Mouse (Mus musculus): Measurements from ENCODE around the gene Ano10. TPM values are rescaled to one million over a fixed set of nuclear protein-coding genes. Genes with fewer than 3 reads are reported as not detected.
"Not testable (repeated sequence)": the region's sequence is repeated elsewhere in the genome, so short reads cannot be mapped to it uniquely, and the experiment has no call there.

The Ano10 gene
- polyA plus RNA-seq, 1 experiment from 2014 or later = 35.3 TPM

DNA sequence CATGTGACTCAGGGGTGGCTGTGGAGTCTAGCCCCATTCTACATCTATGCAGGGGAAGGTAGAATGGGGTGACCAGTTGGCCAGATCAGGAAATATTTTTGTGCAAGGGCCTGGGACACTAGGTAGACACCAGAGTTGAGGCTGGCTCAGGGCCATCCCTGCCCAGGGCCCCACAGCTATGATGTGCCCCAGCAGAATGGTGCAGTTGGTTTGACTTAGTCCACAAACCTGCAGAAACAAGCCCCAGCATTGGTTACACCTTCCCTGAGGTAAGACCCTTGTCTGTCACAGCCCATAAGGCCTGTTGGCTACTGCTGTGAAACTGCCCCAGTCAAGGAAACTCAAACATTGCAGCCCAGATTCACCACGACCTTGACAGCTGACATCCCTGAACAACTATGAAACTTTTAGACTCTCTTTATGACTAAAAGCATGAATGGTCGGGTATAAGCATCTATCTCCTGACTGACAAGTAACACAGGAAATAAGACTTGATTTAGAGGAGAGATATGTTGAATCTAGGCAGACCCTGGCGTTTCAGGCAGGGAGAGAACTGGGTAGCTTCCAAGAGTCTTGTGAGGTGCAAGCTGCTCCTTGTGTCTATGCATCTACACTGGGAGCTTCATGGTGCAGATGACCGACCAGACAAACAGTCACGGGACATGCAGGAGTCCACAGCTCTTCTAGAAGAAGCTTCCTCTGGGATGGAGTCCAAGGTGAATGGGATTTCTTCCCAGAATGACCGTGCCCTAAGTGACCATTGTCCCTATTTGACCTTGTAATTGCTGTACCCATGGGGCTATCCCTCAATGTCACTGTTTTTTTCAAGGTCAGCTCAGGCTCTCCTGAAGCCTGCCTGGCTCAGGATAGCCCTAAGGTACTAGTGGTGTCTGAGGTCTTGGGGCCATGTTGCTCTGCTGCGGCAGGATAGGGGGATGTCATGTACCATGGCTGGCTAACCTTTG lies 116.7 kb downstream of the Ano10 start:
- Histone ChIP-seq H3K9me3 (replicated peaks; ENCODE audit: control insufficient read depth, low read length, poor library complexity, severe bottlenecking) (no peaks in the 10 kb centered on the region), H3K4me3 (ENCODE audit: low read depth, low read length) (no peak overlapping the region), H3K4me1 (ENCODE audit: control insufficient read depth, insufficient read depth, low read length) (no peaks in the 10 kb centered on the region), H3K27ac (ENCODE audit: low read length) (no peak overlapping the region), H3K36me3 (ENCODE audit: control insufficient read depth, insufficient read depth, low read length) (peaks cover 7% of the 10 kb centered on the region), H3K4me2 (ENCODE audit: low read length) (no peak overlapping the region), H3K9ac (ENCODE audit: low read depth, low read length) (no peak overlapping the region), H3K27me3 (ENCODE audit: control insufficient read depth, insufficient read depth, low read depth, low read length) (no peaks in the 10 kb centered on the region)
- WGBS = 89% methylated on average over 7 of the region's 7 CpGs
- ATAC-seq = no peak

DNA sequence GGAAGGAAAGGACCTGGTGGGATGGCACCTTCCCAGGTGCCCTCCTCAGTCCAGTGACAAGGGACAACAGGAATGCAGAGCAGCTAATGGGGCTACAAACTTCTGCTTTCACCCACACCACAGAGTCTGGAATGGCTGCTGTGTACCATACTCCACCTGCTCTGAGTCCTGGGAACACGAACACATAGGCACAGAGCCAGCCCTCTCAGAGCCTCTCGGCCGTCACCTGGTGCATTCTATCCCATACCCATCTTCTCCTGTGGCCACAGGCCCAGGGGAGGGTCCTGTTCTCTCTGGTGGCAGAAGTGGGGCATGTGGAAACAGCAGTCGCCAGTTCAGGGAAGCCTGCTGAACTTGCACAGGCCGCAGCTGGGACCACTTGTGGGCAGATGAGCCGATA lies 119.5 kb downstream of the Ano10 start:
- Histone ChIP-seq H3K4me2 (ENCODE audit: low read length) (no peak overlapping the region), H3K9ac (ENCODE audit: low read depth, low read length) (no peak overlapping the region), H3K9me3 (replicated peaks; ENCODE audit: control insufficient read depth, low read length, poor library complexity, severe bottlenecking) (no peaks in the 10 kb centered on the region), H3K4me1 (ENCODE audit: control insufficient read depth, insufficient read depth, low read length) (no peaks in the 10 kb centered on the region), H3K4me3 (ENCODE audit: low read depth, low read length) (no peak overlapping the region), H3K27ac (ENCODE audit: low read length) (no peak overlapping the region), H3K36me3 (ENCODE audit: control insufficient read depth, insufficient read depth, low read length) (peaks cover 13% of the 10 kb centered on the region), H3K27me3 (ENCODE audit: control insufficient read depth, insufficient read depth, low read depth, low read length) (no peaks in the 10 kb centered on the region)
- ATAC-seq = no peak
- 90% methylated on average over 6 of the region's 6 CpGs for WGBS

GRCm38 (mm10) chr9:122173405-122174233 lies 120.6 kb downstream of the Ano10 start:
- Histone ChIP-seq H3K9ac (ENCODE audit: low read depth, low read length) (no peak overlapping the region), H3K36me3 (ENCODE audit: control insufficient read depth, insufficient read depth, low read length) (peaks cover 13% of the 10 kb centered on the region), H3K27me3 (ENCODE audit: control insufficient read depth, insufficient read depth, low read depth, low read length) (no peaks in the 10 kb centered on the region), H3K4me1 (ENCODE audit: control insufficient read depth, insufficient read depth, low read length) (no peaks in the 10 kb centered on the region), H3K4me2 (ENCODE audit: low read length) (no peak overlapping the region), H3K4me3 (ENCODE audit: low read depth, low read length) (no peak overlapping the region), H3K9me3 (replicated peaks; ENCODE audit: control insufficient read depth, low read length, poor library complexity, severe bottlenecking) (no peaks in the 10 kb centered on the region), H3K27ac (ENCODE audit: low read length) (no peak overlapping the region)
- ATAC-seq = no peak
- 70% methylated on average over 9 of the region's 9 CpGs for WGBS

GRCm38 (mm10) chr9:122172612-122173186 lies 121.5 kb downstream of the Ano10 start:
- H3K27me3 ChIP-seq (ENCODE audit: control insufficient read depth, insufficient read depth, low read depth, low read length) = no peaks in the 10 kb centered on the region
- no peak overlapping the region for H3K4me3 ChIP-seq (ENCODE audit: low read depth, low read length)
- WGBS = 90% methylated on average over 11 of the region's 11 CpGs
- no peaks in the 10 kb centered on the region for H3K9me3 ChIP-seq (replicated peaks; ENCODE audit: control insufficient read depth, low read length, poor library complexity, severe bottlenecking)
- H3K4me1 ChIP-seq (ENCODE audit: control insufficient read depth, insufficient read depth, low read length) = no peaks in the 10 kb centered on the region
- H3K4me2 ChIP-seq (ENCODE audit: low read length) = no peak overlapping the region
- no peak overlapping the region for H3K27ac ChIP-seq (ENCODE audit: low read length)
- no peak overlapping the region for H3K9ac ChIP-seq (ENCODE audit: low read depth, low read length)
- peaks cover 13% of the 10 kb centered on the region for H3K36me3 ChIP-seq (ENCODE audit: control insufficient read depth, insufficient read depth, low read length)
- ATAC-seq = no peak

DNA sequence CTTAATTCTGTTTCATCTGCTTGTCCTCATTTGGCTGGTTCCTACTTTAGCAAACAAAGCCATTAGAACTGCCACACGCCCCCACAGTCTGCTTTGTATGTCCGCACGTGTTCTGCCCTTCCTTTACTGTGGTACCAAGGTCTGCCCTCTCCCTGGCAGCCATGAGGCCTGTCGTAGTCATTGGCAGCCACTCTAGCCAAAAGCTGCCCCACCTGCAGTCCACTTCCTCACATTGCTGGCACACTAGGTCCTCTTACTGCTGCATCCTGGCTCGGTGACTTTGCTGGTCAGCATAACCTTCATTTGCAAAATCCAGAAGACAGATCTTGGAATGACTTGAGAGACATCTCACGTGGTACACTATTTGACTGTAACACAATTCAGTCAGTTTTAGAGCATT lies 124.3 kb downstream of the Ano10 start:
- WGBS = 89% methylated on average over 6 of the region's 6 CpGs
- H3K27me3 ChIP-seq (ENCODE audit: control insufficient read depth, insufficient read depth, low read depth, low read length) = no peaks in the 10 kb centered on the region
- peaks cover 24% of the 10 kb centered on the region for H3K36me3 ChIP-seq (ENCODE audit: control insufficient read depth, insufficient read depth, low read length)
- H3K9me3 ChIP-seq (replicated peaks; ENCODE audit: control insufficient read depth, low read length, poor library complexity, severe bottlenecking) = no peaks in the 10 kb centered on the region
- no peaks in the 10 kb centered on the region for H3K4me1 ChIP-seq (ENCODE audit: control insufficient read depth, insufficient read depth, low read length)
- no peak overlapping the region for H3K27ac ChIP-seq (ENCODE audit: low read length)
- ATAC-seq = no peak
- no peak overlapping the region for H3K9ac ChIP-seq (ENCODE audit: low read depth, low read length)
- no peak overlapping the region for H3K4me2 ChIP-seq (ENCODE audit: low read length)
- H3K4me3 ChIP-seq (ENCODE audit: low read depth, low read length) = no peak overlapping the region

- WGBS = 96% methylated on average over 5 of the region's 5 CpGs
- peaks cover 30% of the 10 kb centered on the region for H3K36me3 ChIP-seq (ENCODE audit: control insufficient read depth, insufficient read depth, low read length)
- not testable (repeated sequence) for H3K9me3 ChIP-seq (replicated peaks; ENCODE audit: control insufficient read depth, low read length, poor library complexity, severe bottlenecking); ATAC-seq; H3K27ac ChIP-seq (ENCODE audit: low read length); H3K4me2 ChIP-seq (ENCODE audit: low read length); H3K9ac ChIP-seq (ENCODE audit: low read depth, low read length); H3K4me3 ChIP-seq (ENCODE audit: low read depth, low read length); H3K4me1 ChIP-seq (ENCODE audit: control insufficient read depth, insufficient read depth, low read length); H3K27me3 ChIP-seq (ENCODE audit: control insufficient read depth, insufficient read depth, low read depth, low read length)
These were observed 126.5 kb downstream of the Ano10 start for GRCm38 (mm10) chr9:122167719-122168118.

- WGBS = 97% methylated on average over 4 of the region's 4 CpGs
- Histone ChIP-seq H3K27me3 (ENCODE audit: control insufficient read depth, insufficient read depth, low read depth, low read length) (no peaks in the 10 kb centered on the region), H3K27ac (ENCODE audit: low read length) (no peak overlapping the region), H3K36me3 (ENCODE audit: control insufficient read depth, insufficient read depth, low read length) (peaks cover 32% of the 10 kb centered on the region), H3K4me2 (ENCODE audit: low read length) (no peak overlapping the region), H3K9me3 (replicated peaks; ENCODE audit: control insufficient read depth, low read length, poor library complexity, severe bottlenecking) (no peaks in the 10 kb centered on the region), H3K9ac (ENCODE audit: low read depth, low read length) (no peak overlapping the region), H3K4me1 (ENCODE audit: control insufficient read depth, insufficient read depth, low read length) (no peaks in the 10 kb centered on the region), H3K4me3 (ENCODE audit: low read depth, low read length) (no peak overlapping the region)
- ATAC-seq = no peak
These were observed 129.7 kb downstream of the Ano10 start for GRCm38 (mm10) chr9:122164535-122164934.

DNA sequence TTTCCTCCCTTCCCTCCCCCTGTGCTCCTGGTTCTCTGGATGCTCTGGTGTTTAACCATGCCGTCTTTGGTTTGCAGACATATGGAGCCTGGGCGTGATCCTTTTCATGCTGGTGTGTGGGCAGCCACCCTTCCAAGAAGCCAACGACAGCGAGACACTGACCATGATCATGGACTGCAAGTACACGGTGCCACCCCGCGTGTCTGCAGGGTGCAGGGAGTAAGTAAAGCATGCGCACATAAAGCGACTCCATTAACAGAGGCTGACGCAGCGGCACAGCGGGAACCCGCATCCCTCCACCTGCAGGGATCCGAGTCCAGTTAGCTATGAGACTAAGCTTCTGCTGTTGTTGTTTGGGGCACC lies 137.2 kb downstream of the Ano10 start:
- no peak for ATAC-seq
- no peaks in the 10 kb centered on the region for H3K4me1 ChIP-seq (ENCODE audit: control insufficient read depth, insufficient read depth, low read length)
- no peaks in the 10 kb centered on the region for H3K9me3 ChIP-seq (replicated peaks; ENCODE audit: control insufficient read depth, low read length, poor library complexity, severe bottlenecking)
- H3K4me2 ChIP-seq (ENCODE audit: low read length) = no peak overlapping the region
- H3K36me3 ChIP-seq (ENCODE audit: control insufficient read depth, insufficient read depth, low read length) = peaks cover 9% of the 10 kb centered on the region
- H3K9ac ChIP-seq (ENCODE audit: low read depth, low read length) = no peak overlapping the region
- H3K27ac ChIP-seq (ENCODE audit: low read length) = no peak overlapping the region
- H3K4me3 ChIP-seq (ENCODE audit: low read depth, low read length) = no peak overlapping the region
- 94% methylated on average over 14 of the region's 14 CpGs for WGBS
- no peaks in the 10 kb centered on the region for H3K27me3 ChIP-seq (ENCODE audit: control insufficient read depth, insufficient read depth, low read depth, low read length)

Data from midbrain, embryonic 16.5 days (tissue).